Mouse (Mus musculus): ENCODE results near the gene Gm42421.

DNA sequence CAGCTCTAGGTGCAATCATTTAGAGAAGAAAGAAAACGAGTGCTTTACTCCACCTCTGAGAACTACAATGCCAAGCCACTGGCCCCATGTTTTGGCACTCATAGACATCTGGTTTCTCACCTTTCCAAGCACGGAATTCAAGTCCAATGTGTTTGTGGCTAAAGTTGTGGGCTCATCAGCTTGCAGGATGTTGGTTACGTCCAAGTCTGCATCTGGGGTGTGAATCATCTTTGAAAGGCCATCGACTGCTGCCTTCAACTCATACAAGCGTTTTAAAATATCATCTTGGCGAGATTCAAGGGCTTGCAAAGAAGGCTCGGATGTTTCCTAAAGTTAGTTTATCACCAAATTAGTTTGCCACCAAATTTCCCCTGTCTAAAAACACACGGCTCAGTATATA lies 21.5 kb upstream of the Gm42421 start:
- TF ChIP-seq CTCF (IDR thresholded peaks at IDR 0.05; ENCODE audit: borderline replicate concordance, insufficient read depth, low read depth, low read length): no peak
- no peak for TF ChIP-seq POLR2A (IDR thresholded peaks at IDR 0.05; ENCODE audit: borderline replicate concordance, insufficient read depth, low read length)

Measured in cerebellum, adult 2 months (tissue).